Mouse (Mus musculus): Measurements from ENCODE around the gene Rufy4.

- TF ChIP-seq CTCF (IDR thresholded peaks at IDR 0.05; ENCODE audit: borderline replicate concordance, insufficient read depth, low read depth, low read length), result no peak
- no peak for TF ChIP-seq POLR2A (IDR thresholded peaks at IDR 0.05; ENCODE audit: borderline replicate concordance, insufficient read depth, low read length)
Measured at GRCm38 (mm10) chr1:74107931-74108618, 17.3 kb upstream of the Rufy4 start.
